Comparison of ENCODE assay signal across 25 mouse cellular contexts in genomic region chr3:109040908-109041307, GRCm38 (mm10). TPM values are rescaled to one million over a fixed set of nuclear protein-coding genes. Genes with fewer than 3 reads are reported as not detected.
DNase-seq lines count a peak whose midpoint lies in the region; ATAC-seq and TF ChIP-seq lines count a peak whose summit lies in the region.
"Had no signal": no experiment of that assay in that cellular context is flagged by ENCODE, and none has a peak within 500 bp of the region (broad histone marks: within the 10 kb centered on the region; RNA-seq: fewer than 3 reads in every experiment).

No protein-coding gene starts in this region.

- no peaks in the 10 kb centered on the region for H3K36me3 ChIP-seq in embryonic facial prominence, embryonic 10.5 days (replicated peaks)
- H3K36me3 ChIP-seq in hindbrain, postnatal 0 days (ENCODE audit: insufficient read depth, low read length): no peaks in the 10 kb centered on the region
- H3K36me3 ChIP-seq: embryonic facial prominence, embryonic 15.5 days; forebrain, embryonic 15.5 days; heart, embryonic 15.5 days; hindbrain, embryonic 10.5 days had no signal

- H3K4me3 ChIP-seq in embryonic facial prominence, embryonic 10.5 days: no peak overlapping the region
- H3K4me3 ChIP-seq in hindbrain, postnatal 0 days (ENCODE audit: low read length): no peak overlapping the region
- H3K4me3 ChIP-seq: embryonic facial prominence, embryonic 15.5 days; erythroblast, embryonic 14.5 days; forebrain, embryonic 15.5 days; heart, adult 2 months; heart, embryonic 15.5 days; hindbrain, embryonic 10.5 days had no signal

- peak; percentile 38 for DNase-seq in Muller cell, postnatal 12 days (ENCODE audit: inconsistent ontology term)
- peak; percentile 92 for DNase-seq in fat pad, adult 2 months (ENCODE audit: extremely low read depth, low read depth, low spot score)
- no peak for DNase-seq in kidney, adult 18-20 months
- no peak for DNase-seq in embryonic facial prominence, embryonic 10.5 days (ENCODE audit: low spot score)
- DNase-seq in hindbrain, postnatal 0 days (ENCODE audit: low spot score): no peak
- DNase-seq: adrenal gland, postnatal 25 days; cerebellum, adult 2 months; cerebellum, postnatal 10 days; gastrocnemius, postnatal 36 days; heart, adult 2 months had no signal

- no peak for TF ChIP-seq CTCF in hindbrain, postnatal 0 days (IDR thresholded peaks at IDR 0.05; ENCODE audit: low read depth)

- ATAC-seq in megakaryocyte progenitor cell, adult 5-6 weeks (replicated peaks; ENCODE audit: poor library complexity): peak; percentile 55
- no peak for ATAC-seq in hindbrain, postnatal 0 days
- ATAC-seq: forebrain, embryonic 15.5 days; intestine, postnatal 0 days had no signal

- H3K9me3 ChIP-seq in embryonic facial prominence, embryonic 10.5 days: no peaks in the 10 kb centered on the region
- H3K9me3 ChIP-seq in hindbrain, postnatal 0 days (ENCODE audit: low read length): no peaks in the 10 kb centered on the region
- H3K9me3 ChIP-seq: embryonic facial prominence, embryonic 15.5 days; forebrain, embryonic 15.5 days; heart, embryonic 15.5 days; hindbrain, embryonic 10.5 days had no signal

- no peak overlapping the region for H3K27ac ChIP-seq in embryonic facial prominence, embryonic 10.5 days (replicated peaks)
- H3K27ac ChIP-seq in hindbrain, postnatal 0 days: no peak overlapping the region
- H3K27ac ChIP-seq: embryonic facial prominence, embryonic 15.5 days; forebrain, embryonic 15.5 days; heart, adult 2 months; heart, embryonic 15.5 days; hindbrain, embryonic 10.5 days; hindbrain, embryonic 14.5 days had no signal

- H3K4me1 ChIP-seq in embryonic facial prominence, embryonic 10.5 days: no peaks in the 10 kb centered on the region
- no peaks in the 10 kb centered on the region for H3K4me1 ChIP-seq in hindbrain, postnatal 0 days (ENCODE audit: insufficient read depth, low read length)
- H3K4me1 ChIP-seq: embryonic facial prominence, embryonic 15.5 days; forebrain, embryonic 15.5 days; heart, embryonic 15.5 days had no signal

- no peak overlapping the region for H3K9ac ChIP-seq in hindbrain, postnatal 0 days (replicated peaks; ENCODE audit: low read length)
- H3K9ac ChIP-seq: embryonic facial prominence, embryonic 15.5 days; forebrain, embryonic 15.5 days; heart, embryonic 15.5 days; hindbrain, embryonic 14.5 days had no signal

- H3K27me3 ChIP-seq in embryonic facial prominence, embryonic 10.5 days (replicated peaks; ENCODE audit: low read depth, poor library complexity, severe bottlenecking): no peaks in the 10 kb centered on the region
- H3K27me3 ChIP-seq in hindbrain, postnatal 0 days (ENCODE audit: insufficient read depth, low read length): no peaks in the 10 kb centered on the region
- H3K27me3 ChIP-seq: CH12.LX; embryonic facial prominence, embryonic 15.5 days; forebrain, embryonic 15.5 days; heart, embryonic 15.5 days had no signal

- H3K4me2 ChIP-seq in hindbrain, postnatal 0 days (ENCODE audit: low read depth, low read length): no peak overlapping the region
- H3K4me2 ChIP-seq: embryonic facial prominence, embryonic 15.5 days; forebrain, embryonic 15.5 days; heart, embryonic 11.5 days; heart, embryonic 15.5 days; hindbrain, embryonic 14.5 days had no signal

- 84% methylated on average over 4 of the region's 4 CpGs for WGBS in embryonic facial prominence, embryonic 10.5 days
- WGBS in hindbrain, postnatal 0 days: 89% methylated on average over 4 of the region's 4 CpGs

RNA-seq across cellular contexts. Expression of gene Fam102b, which starts 13.5 kb away (rescaled TPM):
- 26.6 and 27.6 TPM in 2 replicates for total RNA-seq in megakaryocyte progenitor cell, adult 5-6 weeks (2015)
- 31.1 and 34.7 TPM in 2 replicates for total RNA-seq in megakaryocyte progenitor cell, adult 5-6 weeks (2017)
- 4.6 and 5.7 TPM in 2 replicates for polyA plus RNA-seq in embryonic facial prominence, embryonic 10.5 days (2016; fragmentation: Nextera tagmentation; extraction: Ambion mirVana)
- 64.4 and 69.4 TPM in 2 replicates for total RNA-seq in hindbrain, postnatal 0 days (2014; rRNA removed)
- 22.5 and 23.7 TPM in 2 replicates for polyA plus RNA-seq in hindbrain, postnatal 0 days (2015; fragmentation: Nextera tagmentation; extraction: Ambion mirVana)
- polyA plus RNA-seq: erythroblast, embryonic 14.5 days had no signal

RNA-seq across cellular contexts. Expression of gene Slc25a54, which starts 39.4 kb away (rescaled TPM):
- total RNA-seq in megakaryocyte progenitor cell, adult 5-6 weeks (2015): not detected in 2 replicates
- not detected in 2 replicates for total RNA-seq in megakaryocyte progenitor cell, adult 5-6 weeks (2017)
- polyA plus RNA-seq in embryonic facial prominence, embryonic 10.5 days (2016; fragmentation: Nextera tagmentation; extraction: Ambion mirVana): not detected in 2 replicates
- not detected in 2 replicates for total RNA-seq in hindbrain, postnatal 0 days (2014; rRNA removed)
- polyA plus RNA-seq in hindbrain, postnatal 0 days (2015; fragmentation: Nextera tagmentation; extraction: Ambion mirVana): not detected in 2 replicates
- total RNA-seq: adrenal gland, adult 18-20 months; adrenal gland, postnatal 25 days; CH12.LX; gastrocnemius, adult 8-10 months; gastrocnemius, postnatal 36 days; heart, adult 2 months; heart, postnatal 25 days had no signal
- polyA plus RNA-seq: cerebellum, adult 2 months; embryonic facial prominence, embryonic 11.5 days; embryonic facial prominence, embryonic 15.5 days; erythroblast, embryonic 14.5 days; forebrain, embryonic 11.5 days; forebrain, embryonic 15.5 days; heart, adult 2 months; heart, embryonic 11.5 days; heart, embryonic 15.5 days; hindbrain, embryonic 10.5 days; hindbrain, embryonic 14.5 days; intestine, postnatal 0 days had no signal

Comparison
In these comparisons a context has a peak if more than half of its experiments do, and no peak if none do; other contexts are left out.
1. DNase-seq: peak in Muller cell, postnatal 12 days (single experiment) and fat pad, adult 2 months (single experiment); none in kidney, adult 18-20 months (single experiment), embryonic facial prominence, embryonic 10.5 days (single experiment) and hindbrain, postnatal 0 days (single experiment).